Mouse (Mus musculus) ovary, adult 18-20 months (tissue): Measurements from ENCODE around the gene Msmp.
A peak's percentile ranks its signal among the peaks of the same experiment; 100 is the strongest.
"Not testable (repeated sequence)": the region's sequence is repeated elsewhere in the genome, so short reads cannot be mapped to it uniquely, and the experiment has no call there.

Experiments
- DNase-seq: peaks from one replicate; pipeline ENCODE4 v3.0.0; 2022; ENCODE audit warnings: low spot score, mixed read lengths

Msmp gene

GRCm38 (mm10) chr4:43561436-43561996 is 22.8 kb downstream of the Msmp start:
- DNase-seq, result no peak

DNA sequence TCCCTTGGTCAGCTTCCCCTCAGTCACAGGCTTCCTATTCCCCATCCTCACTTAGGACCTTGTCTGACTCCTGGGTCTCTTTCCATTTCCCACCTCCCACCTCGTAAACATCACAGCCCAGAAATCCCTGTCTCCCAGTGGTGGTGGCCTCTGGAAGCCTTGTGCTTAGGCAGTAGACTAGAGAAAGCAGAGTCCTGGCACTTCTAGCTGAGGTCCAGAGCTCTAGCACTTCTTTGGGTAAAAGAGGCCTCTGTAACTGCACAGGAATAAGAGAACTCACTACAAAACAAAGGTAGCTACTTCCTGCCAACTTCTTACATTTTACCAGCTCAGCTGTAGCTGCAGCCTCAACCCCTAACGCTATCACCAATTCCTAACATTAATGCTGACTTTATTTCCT is 23.3 kb downstream of the Msmp start:
- DNase-seq, result no peak

DNA sequence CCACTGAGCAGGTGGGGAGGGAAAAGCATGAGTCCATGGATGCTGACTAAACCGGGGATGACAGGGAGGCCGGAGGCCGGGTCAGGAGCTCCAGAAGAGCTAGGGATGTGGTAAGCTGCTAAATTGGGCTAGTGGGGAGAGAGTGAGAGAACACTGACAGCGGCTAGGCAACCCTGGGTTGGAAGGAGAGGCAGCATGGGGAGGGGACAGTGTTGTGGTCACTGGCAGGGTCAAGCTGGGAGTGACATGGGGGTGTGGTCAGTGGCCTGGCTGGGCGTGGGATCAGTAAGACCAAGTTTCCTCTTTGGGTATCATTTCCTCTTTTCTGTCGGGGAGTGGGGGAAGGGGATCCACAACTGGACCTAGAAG is 24.1 kb downstream of the Msmp start:
- no peak for DNase-seq

GRCm38 (mm10) chr4:43559519-43560242 is 24.6 kb downstream of the Msmp start:
- no peak for DNase-seq

DNA sequence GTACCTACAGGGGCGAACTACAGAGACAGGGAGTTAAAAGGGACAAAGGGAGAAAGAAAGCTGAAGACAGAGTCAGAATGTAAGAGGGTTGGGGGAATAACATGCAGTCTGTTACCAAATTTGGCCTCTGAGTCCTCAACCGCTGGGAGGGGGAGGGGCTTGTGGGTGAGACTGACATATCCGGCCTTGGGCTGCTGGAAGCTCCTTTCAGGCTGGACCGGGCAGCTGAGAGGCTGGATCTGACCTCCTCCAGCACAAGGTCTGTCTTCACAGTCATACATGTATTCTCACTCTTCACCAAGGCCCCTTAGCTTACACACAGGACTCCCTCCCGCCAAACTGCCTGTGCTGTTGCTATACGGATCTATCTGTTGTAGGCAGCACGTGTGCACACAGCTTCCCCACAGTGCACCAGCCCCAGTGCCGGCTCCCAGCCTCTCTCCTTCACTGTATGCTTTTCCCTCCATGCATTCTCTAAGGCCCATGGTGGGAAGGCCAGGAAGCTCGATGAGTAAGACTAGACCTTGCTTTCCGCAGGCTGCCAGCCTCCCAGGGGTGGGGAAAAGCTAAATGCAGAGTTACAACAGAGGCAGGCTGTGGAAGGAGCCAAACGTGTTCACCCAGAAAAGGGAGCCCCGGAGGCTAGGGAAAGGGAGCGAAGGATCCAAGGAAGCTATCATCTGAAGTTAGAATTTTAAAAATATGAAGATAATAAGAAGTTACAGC is 25.5 kb downstream of the Msmp start:
- DNase-seq, result peak; percentile 67

DNA sequence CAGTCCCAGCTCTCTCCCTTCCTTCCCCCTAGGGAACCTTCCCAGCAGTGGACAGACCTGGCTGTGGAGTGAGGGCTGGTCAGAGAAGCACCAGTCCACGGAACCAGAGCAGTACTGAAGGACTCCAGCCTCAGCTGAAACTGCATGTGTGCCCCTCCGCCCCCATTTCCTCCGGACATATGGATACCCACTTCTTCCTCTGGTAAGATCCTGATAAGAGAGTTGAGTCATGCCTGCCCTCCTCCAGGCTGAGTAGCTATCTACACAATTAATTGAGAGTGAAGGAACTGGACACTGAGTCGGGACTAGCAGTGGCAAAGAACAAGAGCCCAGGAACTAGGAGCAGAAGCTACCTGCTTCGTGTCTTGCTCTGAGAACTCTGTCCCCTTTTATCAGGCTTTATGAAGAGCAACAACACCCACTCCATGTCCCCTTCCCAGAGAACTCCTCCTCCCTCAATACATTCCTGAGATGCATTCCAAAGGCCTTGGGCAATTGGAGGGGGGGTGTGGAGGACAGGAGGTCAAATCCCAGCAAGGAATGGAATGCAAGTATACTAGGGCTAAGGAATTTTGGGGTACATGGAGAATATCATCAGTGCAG is 26.2 kb downstream of the Msmp start:
- peak; percentile 37 for DNase-seq

DNA sequence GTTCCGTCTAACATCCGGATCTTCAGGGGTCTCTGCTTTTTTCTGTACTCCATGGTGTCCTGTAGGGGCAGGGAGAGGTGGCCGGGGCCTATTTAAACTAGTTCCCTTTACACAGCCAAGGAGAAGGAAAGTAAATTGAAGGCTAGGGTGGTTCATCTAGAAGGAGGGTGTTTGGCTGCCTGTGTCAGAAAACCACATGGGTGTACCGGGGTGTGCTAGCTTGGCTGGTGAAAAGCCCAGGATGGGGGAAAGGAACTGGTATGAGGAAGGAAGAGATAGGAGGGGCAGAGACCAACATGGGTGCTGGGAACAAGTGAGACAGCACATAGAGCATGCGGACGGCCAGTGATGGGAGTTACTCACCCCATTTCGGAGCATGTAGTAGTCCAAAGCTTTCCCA is 28.4 kb downstream of the Msmp start:
- no peak for DNase-seq

- DNase-seq, result no peak
These were observed 30.4 kb downstream of the Msmp start for GRCm38 (mm10) chr4:43553891-43554290.

GRCm38 (mm10) chr4:43552437-43552836 is 31.9 kb downstream of the Msmp start:
- no peak for DNase-seq

DNA sequence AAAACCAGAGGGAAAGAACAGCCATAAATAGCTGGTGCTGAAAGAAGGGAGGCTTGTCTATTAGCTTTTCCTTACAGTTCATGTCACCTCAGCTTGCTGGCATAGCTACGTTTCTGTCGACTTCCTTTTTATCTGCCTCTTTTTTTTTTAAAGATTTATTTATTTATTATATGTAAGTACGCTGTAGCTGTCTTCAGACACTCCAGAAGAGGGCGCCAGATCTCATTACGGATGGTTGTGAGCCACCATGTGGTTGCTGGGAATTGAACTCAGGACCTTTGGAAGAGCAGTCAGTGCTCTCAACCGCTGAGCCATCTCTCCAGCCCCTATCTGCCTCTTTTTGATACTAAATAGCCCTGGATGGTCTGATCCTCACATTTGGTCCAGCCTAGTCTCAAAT is 32.4 kb downstream of the Msmp start:
- not testable (repeated sequence) for DNase-seq

DNA sequence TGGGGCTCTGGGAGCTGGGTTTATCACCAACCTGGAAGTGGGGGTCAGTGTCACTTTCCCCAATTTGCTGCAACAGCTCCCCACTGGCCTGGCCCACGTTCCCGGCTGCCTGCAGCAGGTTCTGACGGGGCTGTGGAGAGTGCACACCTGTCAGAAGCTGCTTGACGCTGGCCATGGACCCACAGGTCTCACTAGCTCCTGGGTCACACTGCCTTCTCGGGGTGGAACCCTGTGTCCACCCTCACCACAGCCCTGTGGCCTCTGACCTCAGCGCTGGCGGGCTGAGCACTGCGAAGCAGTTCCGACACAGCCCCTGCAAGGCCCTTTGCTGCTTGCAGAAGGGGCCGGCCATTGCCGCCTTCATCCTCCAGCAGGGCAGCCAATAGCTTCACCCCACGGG is 35.2 kb downstream of the Msmp start:
- no peak for DNase-seq

DNA sequence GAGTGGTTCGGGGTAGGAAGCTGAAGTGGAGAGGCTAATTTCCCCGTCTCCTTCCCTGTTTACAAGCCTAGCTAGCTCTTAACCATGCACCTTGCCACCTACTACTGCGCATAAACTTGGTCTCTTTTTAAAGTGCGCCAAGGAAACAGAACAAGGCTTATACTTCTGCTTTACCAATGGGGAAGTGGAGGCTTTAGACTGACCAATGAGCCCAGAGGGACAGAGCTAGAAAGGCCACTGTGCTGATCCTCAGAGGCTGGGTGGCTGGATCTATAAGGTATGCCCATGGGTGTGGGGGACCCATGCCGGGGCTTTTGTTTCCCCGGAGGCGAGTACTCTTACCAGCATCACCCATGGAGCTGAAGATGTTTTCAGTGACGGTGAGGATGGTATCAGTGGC is 37.1 kb downstream of the Msmp start:
- no peak for DNase-seq

- DNase-seq, result peak; percentile 48
These were observed 37.8 kb downstream of the Msmp start for GRCm38 (mm10) chr4:43546375-43547047.

GRCm38 (mm10) chr4:43542044-43542443 is 42.2 kb downstream of the Msmp start:
- DNase-seq, result no peak

- no peak for DNase-seq
These were observed 48.3 kb downstream of the Msmp start for GRCm38 (mm10) chr4:43536031-43536430.

- DNase-seq, result no peak
These were observed 48.7 kb downstream of the Msmp start for GRCm38 (mm10) chr4:43535628-43536027.

DNA sequence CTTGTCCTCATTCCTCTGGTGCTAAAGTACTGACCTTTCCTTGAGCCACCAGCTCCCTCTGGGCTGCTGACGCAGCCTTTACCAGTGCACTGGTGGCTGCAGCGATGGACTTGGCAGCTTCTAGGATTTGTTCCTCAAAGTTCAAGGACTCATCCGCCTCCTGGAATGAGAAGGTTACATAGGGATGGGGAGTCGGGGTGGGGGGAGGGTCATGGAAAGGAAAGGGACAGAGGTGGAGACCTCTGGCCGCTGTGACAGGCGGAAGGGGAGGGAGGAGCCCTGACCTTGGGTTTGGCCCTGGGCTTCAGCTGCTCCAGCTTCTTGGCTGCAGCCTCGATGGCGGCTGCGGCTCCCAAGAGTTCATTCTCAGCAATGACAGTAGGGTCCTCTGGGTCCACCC is 51.0 kb downstream of the Msmp start:
- DNase-seq, result peak; percentile 54
